Mouse (Mus musculus) lung, adult 2 months (tissue): ENCODE results near the gene Rhob.

Experiments
- CTCF ChIP-seq: fragments of 200-500 bp; IDR thresholded peaks from 2 replicates; pipeline ENCODE4 v1.5.1; 2011; ENCODE audit warnings: mild to moderate bottlenecking, low read length, control low read depth; ENCODE audit not compliant: insufficient read depth
- POLR2A ChIP-seq: fragments of 200-500 bp; IDR thresholded peaks from 2 replicates; pipeline ENCODE4 v1.6.1; 2011; ENCODE audit warnings: low read depth, mild to moderate bottlenecking, control low read depth, low read length, borderline replicate concordance; ENCODE audit errors: extremely low read depth

DNA sequence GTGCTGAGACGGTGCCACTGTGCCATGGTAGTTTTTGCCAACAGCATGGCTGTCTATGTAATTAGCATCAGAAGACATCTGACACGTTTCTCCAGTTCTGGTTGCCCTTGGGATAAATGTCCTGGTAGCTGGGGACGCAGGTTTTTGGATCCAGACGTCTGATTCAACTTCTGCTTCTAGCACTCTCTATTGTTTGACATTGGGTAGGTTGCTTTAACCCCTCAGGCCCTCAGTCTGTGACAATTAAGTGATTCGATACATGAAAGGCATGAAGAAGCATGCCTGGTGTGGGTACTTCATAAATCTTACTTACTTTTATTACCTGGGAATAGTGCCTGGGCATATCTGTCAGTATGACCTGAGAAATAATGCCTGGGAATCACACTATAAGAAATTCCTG lies 24.3 kb upstream of the Rhob start:
- no peak for TF ChIP-seq CTCF
- no peak for TF ChIP-seq POLR2A
